Mouse (Mus musculus): ENCODE measurements around the gene Ptgr2. TPM values are rescaled to one million over a fixed set of nuclear protein-coding genes. Genes with fewer than 3 reads are reported as not detected.
"Not testable (repeated sequence)": the region's sequence is repeated elsewhere in the genome, so short reads cannot be mapped to it uniquely, and the experiment has no call there.

Ptgr2 gene
- total RNA-seq (2021) (10 to 100 TPM; 75.1 to 99.4 TPM), polyA plus RNA-seq (2012; rRNA removed) (4.2 and 7.6 TPM in 2 replicates)
- long read RNA-seq, transcript Ptgr2-201 (10 exons, 3,168 nt): major isoform, 67 of 87 reads
- long read RNA-seq, transcript Ptgr2-207 (10 exons, 2,073 nt): minor isoform, 5 of 87 reads
- long read RNA-seq, partial matches to known transcripts: 3 of 87 reads
- long read RNA-seq, other reads (novel, unspliced or antisense): 12 of 87 reads

- DNase-seq: peak; percentile 95
These were observed at the start of gene Ptgr2 for GRCm38 (mm10) chr12:84284885-84285592. Gene Ptgr2 (plus strand): TSS chr12:84285232.

GRCm38 (mm10) chr12:84235577-84235976, 49.5 kb upstream of the Ptgr2 start:
- DNase-seq: no peak

- no peak for DNase-seq
These were observed 48.9 kb upstream of the Ptgr2 start for GRCm38 (mm10) chr12:84235981-84236752.

- not testable (repeated sequence) for DNase-seq
These were observed 48.0 kb upstream of the Ptgr2 start for GRCm38 (mm10) chr12:84237036-84237435.

GRCm38 (mm10) chr12:84243076-84243770, 41.8 kb upstream of the Ptgr2 start:
- no peak for DNase-seq

GRCm38 (mm10) chr12:84245683-84246082, 39.3 kb upstream of the Ptgr2 start:
- no peak for DNase-seq

GRCm38 (mm10) chr12:84249217-84249616, 35.8 kb upstream of the Ptgr2 start:
- peak; percentile 69 for DNase-seq

- DNase-seq: no peak
These were observed 32.2 kb upstream of the Ptgr2 start for GRCm38 (mm10) chr12:84252811-84253210.

GRCm38 (mm10) chr12:84254886-84255285, 30.1 kb upstream of the Ptgr2 start:
- peak; percentile 23 for DNase-seq

GRCm38 (mm10) chr12:84260363-84260762, 24.7 kb upstream of the Ptgr2 start:
- DNase-seq: no peak

GRCm38 (mm10) chr12:84267264-84267663, 17.8 kb upstream of the Ptgr2 start:
- DNase-seq: no peak

- no peak for DNase-seq
These were observed 11.7 kb upstream of the Ptgr2 start for GRCm38 (mm10) chr12:84273366-84273765.

- no peak for DNase-seq
These were observed 9.7 kb upstream of the Ptgr2 start for GRCm38 (mm10) chr12:84275288-84275687.

- no peak for DNase-seq
These were observed 8.7 kb upstream of the Ptgr2 start for GRCm38 (mm10) chr12:84276288-84276687.

GRCm38 (mm10) chr12:84276799-84277198, 8.2 kb upstream of the Ptgr2 start:
- DNase-seq: no peak

GRCm38 (mm10) chr12:84277832-84278231, 7.2 kb upstream of the Ptgr2 start:
- no peak for DNase-seq

GRCm38 (mm10) chr12:84278901-84279300, 6.1 kb upstream of the Ptgr2 start:
- peak; percentile 55 for DNase-seq

- DNase-seq: no peak
These were observed 641 bp upstream of the Ptgr2 start for GRCm38 (mm10) chr12:84284391-84284790.

GRCm38 (mm10) chr12:84285593-84285968, 549 bp downstream of the Ptgr2 start:
- no peak for DNase-seq

- peak; percentile 68 for DNase-seq
These were observed 3.4 kb downstream of the Ptgr2 start for GRCm38 (mm10) chr12:84288461-84288860.

GRCm38 (mm10) chr12:84297851-84298250, 12.8 kb downstream of the Ptgr2 start:
- DNase-seq: no peak

GRCm38 (mm10) chr12:84299265-84299664, 14.2 kb downstream of the Ptgr2 start:
- no peak for DNase-seq
